Mouse (Mus musculus) mature B cell (primary cell): ENCODE measurements around the gene Eef1e1.
"Not testable (repeated sequence)": the region's sequence is repeated elsewhere in the genome, so short reads cannot be mapped to it uniquely, and the experiment has no call there.

ENCODE experiments used
- in situ Hi-C: fragments of 300-500 bp; cut with MboI; formaldehyde crosslinking; loops from 2 replicates; pipeline ENCODE4 v1.14.3; 2019

Eef1e1 gene

GRCm38 (mm10) chr13:38624292-38624902 lies 34.5 kb downstream of the Eef1e1 start:
- in situ Hi-C loops = no loop called here

- in situ Hi-C loops = no loop called here
Measured at GRCm38 (mm10) chr13:38623296-38623695, 35.6 kb downstream of the Eef1e1 start.

GRCm38 (mm10) chr13:38618001-38618630 lies 40.7 kb downstream of the Eef1e1 start:
- in situ Hi-C loops = not testable (repeated sequence)

- in situ Hi-C loops = no loop called here
Measured at GRCm38 (mm10) chr13:38616887-38617286, 42.0 kb downstream of the Eef1e1 start.

- in situ Hi-C loops = no loop called here
Measured at GRCm38 (mm10) chr13:38615656-38616055, 43.2 kb downstream of the Eef1e1 start.

GRCm38 (mm10) chr13:38614298-38614697 lies 44.6 kb downstream of the Eef1e1 start:
- in situ Hi-C loops = no loop called here

- in situ Hi-C loops = no loop called here
Measured at GRCm38 (mm10) chr13:38613583-38613982, 45.3 kb downstream of the Eef1e1 start.

- in situ Hi-C loops = no loop called here
Measured at GRCm38 (mm10) chr13:38612608-38613007, 46.2 kb downstream of the Eef1e1 start.

GRCm38 (mm10) chr13:38612179-38612578 lies 46.7 kb downstream of the Eef1e1 start:
- in situ Hi-C loops = no loop called here

GRCm38 (mm10) chr13:38610336-38610735 lies 48.5 kb downstream of the Eef1e1 start:
- in situ Hi-C loops = no loop called here

- in situ Hi-C loops = no loop called here
Measured at GRCm38 (mm10) chr13:38607130-38607529, 51.7 kb downstream of the Eef1e1 start.

- in situ Hi-C loops = no loop called here
Measured at GRCm38 (mm10) chr13:38605353-38605752, 53.5 kb downstream of the Eef1e1 start.

GRCm38 (mm10) chr13:38602966-38603365 lies 55.9 kb downstream of the Eef1e1 start:
- in situ Hi-C loops = no loop called here

- in situ Hi-C loops = no loop called here
Measured at GRCm38 (mm10) chr13:38602243-38602832, 56.5 kb downstream of the Eef1e1 start.

GRCm38 (mm10) chr13:38600811-38601210 lies 58.0 kb downstream of the Eef1e1 start:
- in situ Hi-C loops = no loop called here

GRCm38 (mm10) chr13:38597076-38597475 lies 61.8 kb downstream of the Eef1e1 start:
- in situ Hi-C loops = no loop called here

- in situ Hi-C loops = no loop called here
Measured at GRCm38 (mm10) chr13:38596461-38596860, 62.4 kb downstream of the Eef1e1 start.
